Mouse (Mus musculus) forebrain, embryonic 15.5 days (tissue): ENCODE measurements around the gene Atg14. TPM values are rescaled to one million over a fixed set of nuclear protein-coding genes. Genes with fewer than 3 reads are reported as not detected.
"Not testable (repeated sequence)": the region's sequence is repeated elsewhere in the genome, so short reads cannot be mapped to it uniquely, and the experiment has no call there.

Experiments
- ATAC-seq: fragments of 200-750 bp; cut with Nextera tagmentation; replicated peaks from 2 replicates; pipeline ENCODE4 v1.8.0; 2017; ENCODE audit warnings: mild to moderate bottlenecking, moderate TSS enrichment, moderate library complexity
- H3K27ac ChIP-seq: fragments of 300-500 bp; sonication (generic); replicated peaks from 2 replicates; pipeline ENCODE4 v1.5.1; 2015; ENCODE audit warnings: mild to moderate bottlenecking, inconsistent platforms
- H3K27me3 ChIP-seq: fragments of 300-500 bp; sonication (generic); 2 replicates; pipeline ENCODE4 v1.6.1; 2015; ENCODE audit warnings: inconsistent platforms
- H3K36me3 ChIP-seq: fragments of 300-500 bp; sonication (generic); 2 replicates; pipeline ENCODE4 v1.6.1; 2015; ENCODE audit warnings: mild to moderate bottlenecking, inconsistent platforms
- H3K4me1 ChIP-seq: fragments of 300-500 bp; sonication (generic); 2 replicates; pipeline ENCODE4 v1.6.1; 2015; ENCODE audit warnings: inconsistent platforms
- H3K4me2 ChIP-seq: fragments of 300-500 bp; sonication (generic); replicated peaks from 2 replicates; pipeline ENCODE4 v1.6.1; 2015; ENCODE audit warnings: mild to moderate bottlenecking, inconsistent platforms
- H3K4me3 ChIP-seq: fragments of 300-500 bp; sonication (generic); 2 replicates; pipeline ENCODE4 v1.5.1; 2015; ENCODE audit warnings: mild to moderate bottlenecking, inconsistent platforms
- H3K9ac ChIP-seq: fragments of 300-500 bp; sonication (generic); replicated peaks from 2 replicates; pipeline ENCODE4 v1.6.1; 2015; ENCODE audit warnings: mild to moderate bottlenecking, inconsistent platforms
- H3K9me3 ChIP-seq: fragments of 300-500 bp; sonication (generic); 2 replicates; pipeline ENCODE4 v1.6.1; 2016; ENCODE audit warnings: inconsistent platforms
- WGBS: fragments of 180-500 bp; shearing (Covaris S2); methylation state at CpG from one replicate; pipeline ENCODE4 v1.1.7; 2015; ENCODE audit warnings: mixed read lengths; 5-methylcytosine and 5-hydroxymethylcytosine counted together
- polyA plus RNA-seq: library from polyadenylated mRNA; unstranded; fragments of >200 nt; fragmentation: Nextera tagmentation; extraction: Ambion mirVana; gene quantifications from 2 replicates; pipeline ENCODE4 v1.2.1, GENCODE M21; 2015

Gene Atg14
- 21.8 and 22.6 TPM in 2 replicates for polyA plus RNA-seq

- H3K9ac ChIP-seq, H3K36me3 ChIP-seq, H3K27me3 ChIP-seq, H3K27ac ChIP-seq, ATAC-seq, H3K4me3 ChIP-seq, H3K9me3 ChIP-seq, H3K4me2 ChIP-seq: not testable (repeated sequence)
- 94% methylated on average over 11 of the region's 11 CpGs for WGBS
- H3K4me1 ChIP-seq, result peaks cover 14% of the 10 kb centered on the region
Observed at GRCm38 (mm10) chr14:47570549-47570948, at the start of gene Atg14. Atg14 (minus strand) TSS chr14:47570649.

- H3K36me3 ChIP-seq, result no peaks in the 10 kb centered on the region
- no peak overlapping the region for H3K4me3 ChIP-seq
- H3K27ac ChIP-seq, result no peak overlapping the region
- H3K4me2 ChIP-seq, result no peak overlapping the region
- ATAC-seq, result no peak
- H3K9me3 ChIP-seq, result no peaks in the 10 kb centered on the region
- no peaks in the 10 kb centered on the region for H3K4me1 ChIP-seq
- no peaks in the 10 kb centered on the region for H3K27me3 ChIP-seq
- 88% methylated on average over 5 of the region's 5 CpGs for WGBS
- H3K9ac ChIP-seq, result no peak overlapping the region
Observed at GRCm38 (mm10) chr14:47618891-47619290, 48.4 kb upstream of the Atg14 start.

GRCm38 (mm10) chr14:47613254-47613653 is 42.8 kb upstream of the Atg14 start:
- no peak overlapping the region for H3K9ac ChIP-seq
- H3K4me1 ChIP-seq, result no peaks in the 10 kb centered on the region
- H3K27me3 ChIP-seq, result no peaks in the 10 kb centered on the region
- H3K4me3 ChIP-seq, result no peak overlapping the region
- H3K27ac ChIP-seq, result no peak overlapping the region
- no peak overlapping the region for H3K4me2 ChIP-seq
- no peak for ATAC-seq
- no peaks in the 10 kb centered on the region for H3K36me3 ChIP-seq
- H3K9me3 ChIP-seq, result no peaks in the 10 kb centered on the region
- WGBS, result 77% methylated on average over 7 of the region's 7 CpGs

- H3K27ac ChIP-seq, result no peak overlapping the region; the same call in 1 of the 2 replicates
- peak; percentile 63; the same call in 1 of the 2 replicates for ATAC-seq
- H3K36me3 ChIP-seq, result no peaks in the 10 kb centered on the region
- peak overlapping the region; percentile 16; the same call in 1 of the 2 replicates for H3K9ac ChIP-seq
- peak overlapping the region; percentile 29 for H3K4me2 ChIP-seq
- 21% methylated on average over 11 of the region's 11 CpGs for WGBS
- H3K4me3 ChIP-seq, result peak overlapping the region; percentile 13
- H3K9me3 ChIP-seq, result no peaks in the 10 kb centered on the region
- H3K27me3 ChIP-seq, result no peaks in the 10 kb centered on the region
- H3K4me1 ChIP-seq, result peaks cover 5% of the 10 kb centered on the region
Observed at GRCm38 (mm10) chr14:47597942-47598388, 27.5 kb upstream of the Atg14 start.

GRCm38 (mm10) chr14:47594426-47595103 is 24.1 kb upstream of the Atg14 start:
- Histone ChIP-seq H3K9ac (no peak overlapping the region), H3K27me3 (no peaks in the 10 kb centered on the region), H3K27ac (no peak overlapping the region), H3K4me2 (no peak overlapping the region), H3K36me3 (no peaks in the 10 kb centered on the region), H3K4me1 (peaks cover 5% of the 10 kb centered on the region), H3K4me3 (no peak overlapping the region), H3K9me3 (no peaks in the 10 kb centered on the region)
- ATAC-seq, result no peak
- 55% methylated on average over 7 of the region's 7 CpGs for WGBS

GRCm38 (mm10) chr14:47590391-47590975 is 20.0 kb upstream of the Atg14 start:
- H3K27ac ChIP-seq, result no peak overlapping the region
- no peaks in the 10 kb centered on the region for H3K4me1 ChIP-seq
- no peaks in the 10 kb centered on the region for H3K9me3 ChIP-seq
- no peak for ATAC-seq
- H3K27me3 ChIP-seq, result no peaks in the 10 kb centered on the region
- H3K36me3 ChIP-seq, result no peaks in the 10 kb centered on the region
- H3K4me3 ChIP-seq, result no peak overlapping the region
- H3K4me2 ChIP-seq, result no peak overlapping the region
- no peak overlapping the region for H3K9ac ChIP-seq
- WGBS, result 63% methylated on average over 10 of the region's 10 CpGs

- no peak overlapping the region for H3K4me2 ChIP-seq
- H3K4me3 ChIP-seq, result no peak overlapping the region
- H3K9ac ChIP-seq, result no peak overlapping the region
- no peaks in the 10 kb centered on the region for H3K9me3 ChIP-seq
- ATAC-seq, result no peak
- no peaks in the 10 kb centered on the region for H3K27me3 ChIP-seq
- WGBS, result 79% methylated on average over 1 of the region's 1 CpGs
- H3K36me3 ChIP-seq, result no peaks in the 10 kb centered on the region
- no peak overlapping the region for H3K27ac ChIP-seq
- H3K4me1 ChIP-seq, result no peaks in the 10 kb centered on the region
Observed at GRCm38 (mm10) chr14:47589444-47589843, 19.0 kb upstream of the Atg14 start.

- no peak overlapping the region for H3K9ac ChIP-seq
- H3K36me3 ChIP-seq, result no peaks in the 10 kb centered on the region
- H3K27me3 ChIP-seq, result no peaks in the 10 kb centered on the region
- no peaks in the 10 kb centered on the region for H3K4me1 ChIP-seq
- no peaks in the 10 kb centered on the region for H3K9me3 ChIP-seq
- ATAC-seq, result no peak
- H3K4me2 ChIP-seq, result no peak overlapping the region
- no peak overlapping the region for H3K4me3 ChIP-seq
- no peak overlapping the region for H3K27ac ChIP-seq
Observed at GRCm38 (mm10) chr14:47584346-47584745, 13.9 kb upstream of the Atg14 start.

- WGBS, result 65% methylated on average over 2 of the region's 2 CpGs
- Histone ChIP-seq H3K27ac (no peak overlapping the region), H3K9ac (no peak overlapping the region), H3K4me3 (no peak overlapping the region), H3K9me3 (no peaks in the 10 kb centered on the region), H3K36me3 (no peaks in the 10 kb centered on the region), H3K4me1 (no peaks in the 10 kb centered on the region), H3K4me2 (no peak overlapping the region), H3K27me3 (0 out of 2 replicates have a peak, but pooled peaks cover 3% of the 10 kb centered on the region)
- ATAC-seq, result no peak
Observed at GRCm38 (mm10) chr14:47581681-47582080, 11.2 kb upstream of the Atg14 start.

- Histone ChIP-seq H3K9me3 (no peaks in the 10 kb centered on the region), H3K4me1 (no peaks in the 10 kb centered on the region), H3K27me3 (0 out of 2 replicates have a peak, but pooled peaks cover 3% of the 10 kb centered on the region), H3K36me3 (no peaks in the 10 kb centered on the region), H3K4me3 (no peak overlapping the region), H3K27ac (no peak overlapping the region), H3K4me2 (no peak overlapping the region), H3K9ac (no peak overlapping the region)
- ATAC-seq, result no peak
- WGBS, result 52% methylated on average over 1 of the region's 1 CpGs
Observed at GRCm38 (mm10) chr14:47581280-47581679, 10.8 kb upstream of the Atg14 start.

- no peak for ATAC-seq
- Histone ChIP-seq H3K36me3 (no peaks in the 10 kb centered on the region), H3K9ac (no peak overlapping the region), H3K9me3 (no peaks in the 10 kb centered on the region), H3K27ac (no peak overlapping the region), H3K4me1 (no peaks in the 10 kb centered on the region), H3K4me3 (no peak overlapping the region), H3K27me3 (0 out of 2 replicates have a peak, but pooled peaks cover 3% of the 10 kb centered on the region), H3K4me2 (no peak overlapping the region)
- 63% methylated on average over 2 of the region's 2 CpGs for WGBS
Observed at GRCm38 (mm10) chr14:47578086-47578485, 7.6 kb upstream of the Atg14 start.

GRCm38 (mm10) chr14:47576687-47577086 is 6.2 kb upstream of the Atg14 start:
- Histone ChIP-seq H3K27me3 (0 out of 2 replicates have a peak, but pooled peaks cover 3% of the 10 kb centered on the region), H3K4me1 (no peaks in the 10 kb centered on the region), H3K9ac (no peak overlapping the region), H3K4me3 (no peak overlapping the region), H3K27ac (no peak overlapping the region), H3K36me3 (no peaks in the 10 kb centered on the region), H3K4me2 (no peak overlapping the region), H3K9me3 (no peaks in the 10 kb centered on the region)
- ATAC-seq, result no peak
- WGBS, result 77% methylated on average over 4 of the region's 4 CpGs
